1 mouse cellular context compared by ENCODE assay signal in genomic region chr3:88622941-88623345, GRCm38 (mm10).
TF ChIP-seq lines count a peak whose summit lies in the region.

No protein-coding gene starts in this region.

TF ChIP-seq in MEL, 35 proteins besides CTCF, POLR2A, EP300 and RAD21 (continued from another document):
- TF ChIP-seq ETS1 (IDR thresholded peaks at IDR 0.05; ENCODE audit: low read depth, low read length) (0 out of 2 replicates have a peak, but pooled peaks have one; percentile 65), HCFC1 (IDR thresholded peaks at IDR 0.05; ENCODE audit: low read depth, low read length) (peak; percentile 38), TCF12 (IDR thresholded peaks at IDR 0.05; ENCODE audit: low read depth, low read length) (no peak; the same call in 1 of the 2 replicates), POLR2AphosphoS2 (IDR thresholded peaks at IDR 0.05; ENCODE audit: low read length) (0 out of 2 replicates have a peak, but pooled peaks have one; percentile 2), MAZ (IDR thresholded peaks at IDR 0.05; ENCODE audit: low read depth, low read length) (peak; percentile 46; the same call in 1 of the 2 replicates), ZNF384 (IDR thresholded peaks at IDR 0.05; ENCODE audit: low read depth, low read length) (no peak)
